Mouse (Mus musculus) adrenal gland, postnatal 0 days (tissue): ENCODE results near the gene H13. TPM values are rescaled to one million over a fixed set of nuclear protein-coding genes. Genes with fewer than 3 reads are reported as not detected.

Experiments
- polyA plus RNA-seq: library from polyadenylated mRNA; unstranded; fragments of >200 nt; fragmentation: Nextera tagmentation; extraction: Ambion mirVana; gene quantifications from 2 replicates; pipeline ENCODE4 v1.2.1, GENCODE M21; 2015

Gene H13
- 141 and 183 TPM in 2 replicates for polyA plus RNA-seq

GRCm38 (mm10) chr2:152669256-152669638 lies at the start of gene H13:
TSS of gene H13 (plus strand) at chr2:152669461.

GRCm38 (mm10) chr2:152622953-152623352 lies 46.3 kb upstream of the H13 start, which contains the start of gene Defb25:
TSS of gene Defb25 (minus strand) at chr2:152623053.

GRCm38 (mm10) chr2:152626774-152627591 lies 42.3 kb upstream of the H13 start, which contains the start of gene Rem1:
TSS of gene Rem1 (plus strand) at chr2:152626951.

GRCm38 (mm10) chr2:152686806-152687267 lies 17.6 kb downstream of the H13 start, which contains the start of gene Mcts2:
TSS of gene Mcts2 (plus strand) at chr2:152687035.

GRCm38 (mm10) chr2:152736090-152736601 lies 66.9 kb downstream of the H13 start, which contains the start of gene Id1:
TSS of gene Id1 (plus strand) at chr2:152736251.

GRCm38 (mm10) chr2:152753944-152754711 lies 84.9 kb downstream of the H13 start, which contains the start of gene Cox4i2:
TSS of gene Cox4i2 (plus strand) at chr2:152754173.

Other genes with a start within 250 kb of the H13 start
- gene Defb23, start 204.8 kb upstream of the H13 start, polyA plus RNA-seq, result not detected in 2 replicates
- gene Defb20, start 192.4 kb upstream of the H13 start, polyA plus RNA-seq, result not detected in 2 replicates
- gene Defb22, start 179.3 kb upstream of the H13 start, polyA plus RNA-seq, result not detected in 2 replicates
- not detected in 2 replicates for gene Defb26, start 157.8 kb upstream of the H13 start, polyA plus RNA-seq
- gene Defb28, start 151.2 kb upstream of the H13 start, polyA plus RNA-seq, result not detected in 2 replicates
- gene Defb29, start 129.4 kb upstream of the H13 start, polyA plus RNA-seq, result 0.41 TPM in 1 of 2 replicates, not detected in the other
- gene Gm17416, start 100.1 kb upstream of the H13 start, polyA plus RNA-seq, result not detected in 2 replicates
- not detected in 2 replicates for gene Defb21, start 96.7 kb upstream of the H13 start, polyA plus RNA-seq
- 10.1 and 18.3 TPM in 2 replicates for gene Defb19, start 89.1 kb upstream of the H13 start, polyA plus RNA-seq
- not detected in 2 replicates for gene Defb45, start 70.1 kb upstream of the H13 start, polyA plus RNA-seq
- 9.0 and 10.7 TPM in 2 replicates for gene Defb36, start 65.1 kb upstream of the H13 start, polyA plus RNA-seq
- 4.1 and 5.2 TPM in 2 replicates for gene Defb25, start 46.4 kb upstream of the H13 start, polyA plus RNA-seq
- 8.9 and 10.3 TPM in 2 replicates for gene Rem1, start 42.5 kb upstream of the H13 start, polyA plus RNA-seq
- 52.4 and 57.4 TPM in 2 replicates for gene Mcts2, start 17.6 kb downstream of the H13 start, polyA plus RNA-seq
- gene Id1, start 66.8 kb downstream of the H13 start, polyA plus RNA-seq, result 91.1 and 97.3 TPM in 2 replicates
- 10.2 and 12.2 TPM in 2 replicates for gene Cox4i2, start 84.7 kb downstream of the H13 start, polyA plus RNA-seq
- 59.1 and 59.8 TPM in 2 replicates for gene Bcl2l1, start 162.3 kb downstream of the H13 start, polyA plus RNA-seq
- gene Tpx2, start 178.5 kb downstream of the H13 start, polyA plus RNA-seq, result 17.0 and 17.4 TPM in 2 replicates
- 0.05 and 0.72 TPM in 2 replicates for gene Mylk2, start 241.9 kb downstream of the H13 start, polyA plus RNA-seq